Mouse (Mus musculus) myocyte (in vitro differentiated cells): ENCODE data around the gene Pla2g4b.

Experiments used
- MYOG ChIP-seq, 3 experiments: IDR thresholded peaks; one replicate each; pipeline ENCODE4 v1.6.1; 2011; ENCODE audit warnings: control low read depth in 2 of 3, low read depth in 2 of 3, mild to moderate bottlenecking in 2 of 3; ENCODE audit not compliant: insufficient read length in 2 of 3, control insufficient read depth in 1 of 3, insufficient read depth in 1 of 3
- POLR2A ChIP-seq: IDR thresholded peaks from one replicate; pipeline ENCODE4 v1.6.1; 2011; ENCODE audit warnings: low read depth, mild to moderate bottlenecking, control low read depth, moderate library complexity; ENCODE audit not compliant: insufficient read length
- POLR2AphosphoS2 ChIP-seq: IDR thresholded peaks from one replicate; pipeline ENCODE4 v1.6.1; 2011; ENCODE audit warnings: low read depth, control low read depth; ENCODE audit not compliant: insufficient read length
- SRF ChIP-seq: IDR thresholded peaks from one replicate; pipeline ENCODE4 v1.6.1; 2011; ENCODE audit warnings: low read depth; ENCODE audit not compliant: control insufficient read depth, insufficient read length
- TCF3 ChIP-seq: IDR thresholded peaks from one replicate; pipeline ENCODE4 v1.6.1; 2011; ENCODE audit warnings: low read depth, control low read depth; ENCODE audit not compliant: insufficient read length

DNA sequence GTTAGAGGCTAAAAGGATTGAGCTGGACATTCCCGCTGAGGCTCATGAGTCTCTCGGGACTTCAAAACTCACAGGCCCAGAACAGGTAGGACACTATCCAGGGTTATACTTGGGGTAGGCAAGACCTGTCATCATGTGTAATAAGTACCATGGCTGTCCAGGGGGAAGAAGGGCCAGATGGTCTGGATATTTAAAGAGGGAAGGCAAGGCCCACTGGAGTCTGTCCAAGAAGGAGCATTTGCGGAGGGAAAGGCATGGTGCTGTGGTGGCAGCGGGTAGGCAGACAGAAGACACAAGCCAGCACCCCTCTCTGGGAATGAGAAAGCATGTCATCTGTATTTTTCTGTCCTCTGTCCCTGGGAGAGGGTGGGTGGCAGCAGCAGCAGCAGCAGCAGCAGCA is 40.9 kb downstream of the Pla2g4b start:
- TF ChIP-seq POLR2A (no peak), POLR2AphosphoS2 (no peak), SRF (no peak), TCF3 (no peak), MYOG (IDR thresholded peaks at IDR 0.05; ENCODE audit: control insufficient read depth in 1 of 3, insufficient read depth in 1 of 3, insufficient read length in 2 of 3, low read depth in 2 of 3) (no peak)
